Mouse (Mus musculus): ENCODE measurements around the gene 4632433K11Rik. TPM values are rescaled to one million over a fixed set of nuclear protein-coding genes. Genes with fewer than 3 reads are reported as not detected.

The 4632433K11Rik gene
- polyA plus RNA-seq, 1 experiment, result not detected

DNA sequence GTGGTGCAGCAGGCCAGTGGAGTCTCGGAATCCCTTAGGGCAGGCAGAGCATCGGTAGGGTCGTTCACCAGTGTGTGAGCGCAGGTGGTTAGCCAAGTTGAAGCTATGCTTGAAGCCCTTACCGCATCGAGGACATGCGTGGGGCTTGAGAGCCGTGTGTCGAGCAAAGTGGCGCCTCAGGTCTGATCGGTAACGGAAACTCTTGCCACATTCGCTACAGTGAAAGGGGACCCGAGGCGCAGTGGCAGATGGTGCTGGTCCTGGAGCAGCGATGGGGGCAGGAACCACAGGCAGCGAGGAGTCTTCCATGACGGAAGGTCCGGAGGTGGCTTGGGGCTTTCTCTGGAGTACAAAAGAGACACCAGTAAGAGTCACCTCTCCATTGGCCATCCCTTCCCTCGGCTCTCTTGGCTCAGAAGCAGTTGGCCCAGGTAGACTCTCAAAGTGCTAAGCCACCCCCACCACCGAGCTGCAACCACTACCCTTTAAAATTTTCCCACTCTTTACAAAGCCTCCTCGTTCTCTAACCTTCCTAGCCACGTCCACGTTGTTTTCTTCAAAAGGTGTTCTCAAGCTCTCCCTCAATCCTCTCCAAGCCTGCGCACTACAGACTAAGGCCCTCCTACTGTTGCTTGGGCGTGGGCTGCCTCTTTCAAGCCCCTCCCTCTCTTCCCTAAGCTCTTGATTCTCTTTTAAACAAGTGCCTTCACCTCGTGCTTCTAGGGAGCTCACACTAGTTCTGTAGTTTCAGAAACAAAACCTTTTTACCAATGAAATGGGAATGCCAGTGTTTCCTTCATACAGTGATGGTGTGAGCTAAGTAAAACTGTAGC, 21.0 kb upstream of the 4632433K11Rik start:
- Histone ChIP-seq H3K4me3 (ENCODE audit: insufficient read depth, poor library complexity, severe bottlenecking) (no peak overlapping the region), H3K36me3 (ENCODE audit: control insufficient read depth, insufficient read depth) (peaks cover 43% of the 10 kb centered on the region), H3K79me3 (ENCODE audit: low read depth) (peaks cover 4% of the 10 kb centered on the region), H3K27me3 (ENCODE audit: control insufficient read depth, insufficient read depth, insufficient read length) (no peaks in the 10 kb centered on the region), H3K79me2 (ENCODE audit: control insufficient read depth, insufficient read depth) (peaks cover 11% of the 10 kb centered on the region), H3ac (ENCODE audit: control insufficient read depth, insufficient read length, low read depth) (no peak overlapping the region)
- TF ChIP-seq CEBPB (IDR thresholded peaks at IDR 0.05; ENCODE audit: low read depth), result no peak
- TF ChIP-seq MYOG (IDR thresholded peaks at IDR 0.05; ENCODE audit: control insufficient read depth, extremely low read depth, insufficient read length), result no peak
- no peak for TF ChIP-seq MAX (IDR thresholded peaks at IDR 0.05)
- no peak for TF ChIP-seq MYOD1 (IDR thresholded peaks at IDR 0.05; ENCODE audit: control insufficient read depth, insufficient read length, low read depth)
- no peak for TF ChIP-seq FOSL1 (IDR thresholded peaks at IDR 0.05; ENCODE audit: insufficient read depth, low read length, poor library complexity, severe bottlenecking)
- no peak for TF ChIP-seq CTCF (IDR thresholded peaks at IDR 0.05; ENCODE audit: control insufficient read depth, insufficient read depth, insufficient read length)
- TF ChIP-seq USF1 (IDR thresholded peaks at IDR 0.05; ENCODE audit: low read depth), result no peak

DNA sequence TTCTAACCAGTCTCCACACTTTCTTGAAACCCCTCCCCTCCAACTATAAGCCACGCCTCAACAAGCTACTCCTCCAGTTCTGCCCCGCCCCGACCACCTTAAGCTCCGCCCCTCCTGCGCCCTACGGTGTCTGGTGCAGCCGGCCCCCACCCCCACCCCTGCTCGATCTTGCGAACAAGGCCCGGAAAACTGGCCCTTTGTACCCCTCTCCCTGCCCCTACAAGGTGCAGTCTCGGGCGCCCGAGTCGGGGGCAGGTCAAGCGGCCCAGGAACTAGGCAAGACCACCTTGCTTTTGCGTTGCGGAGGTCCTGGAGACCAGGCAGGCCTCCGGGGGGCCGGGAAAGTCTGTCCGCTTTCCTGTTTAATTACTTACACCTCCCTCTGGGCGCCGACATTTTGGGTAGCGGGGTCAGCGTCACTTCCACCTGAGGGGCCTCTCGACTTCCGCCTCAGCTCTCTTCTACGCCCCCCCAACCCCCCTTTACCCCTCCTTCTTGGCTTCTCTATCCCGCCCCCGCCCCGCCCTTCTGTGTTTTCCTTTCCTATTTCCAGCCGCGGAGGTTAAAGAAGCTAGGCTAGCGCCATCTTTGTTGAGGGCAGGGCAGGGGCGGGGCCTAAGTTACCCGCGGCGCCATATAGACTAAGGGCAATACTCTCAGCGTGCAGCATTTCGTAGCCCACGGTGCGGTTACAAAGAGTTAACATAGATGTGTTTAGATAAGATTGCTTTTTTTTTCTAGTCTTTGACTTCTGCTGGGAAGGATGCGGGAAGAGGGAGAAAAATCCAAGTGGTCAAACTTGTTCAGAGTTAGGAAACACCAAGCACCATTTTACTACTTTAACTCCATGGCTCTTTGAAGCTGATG, 19.4 kb upstream of the 4632433K11Rik start, which contains the start of the genes Zfp524 and Fiz1:
Gene Zfp524 (plus strand): TSS at position 165 of the 867 bp plus-strand sequence.
Gene Fiz1 (minus strand): TSS at position 447 of the 867 bp plus-strand sequence.
- Histone ChIP-seq H3K36me3 (ENCODE audit: control insufficient read depth, insufficient read depth) (peaks cover 33% of the 10 kb centered on the region), H3ac (ENCODE audit: control insufficient read depth, insufficient read length, low read depth) (peak within 1 kb of the TSS; percentile 98)
- TF ChIP-seq MYOD1 (IDR thresholded peaks at IDR 0.05; ENCODE audit: control insufficient read depth, insufficient read length, low read depth) (no peak), CTCF (IDR thresholded peaks at IDR 0.05; ENCODE audit: control insufficient read depth, insufficient read depth, insufficient read length) (no peak), USF1 (IDR thresholded peaks at IDR 0.05; ENCODE audit: low read depth) (no peak), MYOG (IDR thresholded peaks at IDR 0.05; ENCODE audit: control insufficient read depth, extremely low read depth, insufficient read length) (no peak), MAX (IDR thresholded peaks at IDR 0.05) (no peak), FOSL1 (IDR thresholded peaks at IDR 0.05; ENCODE audit: insufficient read depth, low read length, poor library complexity, severe bottlenecking) (no peak), CEBPB (IDR thresholded peaks at IDR 0.05; ENCODE audit: low read depth) (no peak)

DNA sequence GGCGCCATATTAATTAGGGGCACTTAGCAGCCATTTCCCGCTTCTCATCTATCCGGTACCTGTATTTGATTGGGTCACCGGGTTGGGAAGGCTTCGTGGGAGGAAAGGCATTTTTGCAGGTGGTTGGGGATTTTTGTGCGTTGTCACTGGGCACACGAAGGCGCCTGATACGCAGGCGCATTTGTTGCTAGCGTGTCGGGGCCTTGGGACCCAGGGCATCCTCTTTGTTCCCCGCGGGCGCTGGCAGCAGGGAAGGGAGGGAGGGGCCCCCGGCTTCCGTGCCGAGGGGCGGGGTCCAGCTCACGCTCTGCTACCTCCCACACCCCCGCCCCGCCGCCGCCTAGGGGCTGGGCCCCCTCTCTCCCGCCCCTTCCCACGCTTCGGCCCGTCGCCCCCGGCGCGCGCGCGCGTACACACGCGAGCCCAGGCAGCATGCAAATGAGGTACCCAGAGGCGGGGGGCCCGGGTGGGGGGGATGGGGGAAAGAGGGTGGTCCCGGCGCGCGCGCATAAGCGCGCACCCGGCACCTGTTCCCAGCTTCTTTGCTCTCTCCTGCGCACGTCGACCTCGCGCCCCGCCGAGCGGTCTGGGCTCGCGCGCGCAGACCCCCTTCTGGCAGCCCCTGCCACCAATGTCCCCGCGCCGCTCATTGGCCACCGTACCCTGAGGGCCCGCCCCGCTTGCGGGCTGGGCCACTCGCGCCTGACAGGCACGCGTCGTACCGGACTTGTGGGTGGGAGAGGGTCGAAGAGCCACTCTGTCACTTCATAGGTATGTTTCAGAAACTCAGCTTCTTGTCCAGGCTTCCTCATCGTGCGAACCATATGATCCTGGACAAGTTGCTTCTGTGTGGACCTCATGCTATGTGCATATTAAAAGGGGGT, 18.6 kb upstream of the 4632433K11Rik start, which contains the start of gene Gm44973:
Gene Gm44973 (plus strand): TSS at position 379 of the 884 bp plus-strand sequence.
- H3K79me3 ChIP-seq (ENCODE audit: low read depth), result peaks cover 6% of the 10 kb centered on the region
- no peaks in the 10 kb centered on the region for H3K27me3 ChIP-seq (ENCODE audit: control insufficient read depth, insufficient read depth, insufficient read length)
- peaks cover 29% of the 10 kb centered on the region for H3K36me3 ChIP-seq (ENCODE audit: control insufficient read depth, insufficient read depth)
- TF ChIP-seq MYOG (IDR thresholded peaks at IDR 0.05; ENCODE audit: control insufficient read depth, extremely low read depth, insufficient read length) (no peak), CTCF (IDR thresholded peaks at IDR 0.05; ENCODE audit: control insufficient read depth, insufficient read depth, insufficient read length) (no peak), MAX (IDR thresholded peaks at IDR 0.05) (peak; percentile 28)
- peaks cover 18% of the 10 kb centered on the region for H3K79me2 ChIP-seq (ENCODE audit: control insufficient read depth, insufficient read depth)
- H3ac ChIP-seq (ENCODE audit: control insufficient read depth, insufficient read length, low read depth), result peak within 1 kb of the TSS; percentile 98
- peak within 1 kb of the TSS; percentile 68 for H3K4me3 ChIP-seq (ENCODE audit: insufficient read depth, poor library complexity, severe bottlenecking)

More for the DNA sequence above, 19.4 kb upstream of the 4632433K11Rik start, which contains the start of the genes Zfp524 and Fiz1:
- H3K79me2 ChIP-seq (ENCODE audit: control insufficient read depth, insufficient read depth), result peaks cover 18% of the 10 kb centered on the region
- H3K27me3 ChIP-seq (ENCODE audit: control insufficient read depth, insufficient read depth, insufficient read length), result no peaks in the 10 kb centered on the region
- peaks cover 6% of the 10 kb centered on the region for H3K79me3 ChIP-seq (ENCODE audit: low read depth)
- peak within 1 kb of the TSS; percentile 68 for H3K4me3 ChIP-seq (ENCODE audit: insufficient read depth, poor library complexity, severe bottlenecking)

DNA sequence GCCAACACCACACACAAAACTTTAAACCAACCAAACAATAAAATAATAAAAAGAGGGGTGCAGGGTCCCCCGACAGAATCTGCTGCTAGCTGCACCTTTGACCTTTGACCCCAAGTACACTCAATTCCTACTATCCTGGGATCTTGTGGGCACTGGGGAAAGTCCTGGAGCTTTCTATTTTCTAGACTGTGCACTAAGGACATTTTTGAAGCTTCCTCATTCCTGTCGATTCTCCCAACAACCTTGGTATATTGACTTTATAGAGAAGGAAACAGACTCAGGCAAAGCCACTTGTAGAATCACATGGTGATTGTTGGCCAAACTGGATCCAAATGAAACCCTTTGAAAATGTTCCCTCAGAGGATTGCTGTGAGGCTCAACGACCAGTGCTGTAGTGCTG, 17.9 kb upstream of the 4632433K11Rik start:
- Histone ChIP-seq H3ac (ENCODE audit: control insufficient read depth, insufficient read length, low read depth) (peak overlapping the region; percentile 35), H3K79me3 (ENCODE audit: low read depth) (peaks cover 10% of the 10 kb centered on the region), H3K4me3 (ENCODE audit: insufficient read depth, poor library complexity, severe bottlenecking) (peak overlapping the region; percentile 68), H3K79me2 (ENCODE audit: control insufficient read depth, insufficient read depth) (peaks cover 24% of the 10 kb centered on the region), H3K27me3 (ENCODE audit: control insufficient read depth, insufficient read depth, insufficient read length) (no peaks in the 10 kb centered on the region), H3K36me3 (ENCODE audit: control insufficient read depth, insufficient read depth) (peaks cover 24% of the 10 kb centered on the region)
- no peak for TF ChIP-seq MYOD1 (IDR thresholded peaks at IDR 0.05; ENCODE audit: control insufficient read depth, insufficient read length, low read depth)

DNA sequence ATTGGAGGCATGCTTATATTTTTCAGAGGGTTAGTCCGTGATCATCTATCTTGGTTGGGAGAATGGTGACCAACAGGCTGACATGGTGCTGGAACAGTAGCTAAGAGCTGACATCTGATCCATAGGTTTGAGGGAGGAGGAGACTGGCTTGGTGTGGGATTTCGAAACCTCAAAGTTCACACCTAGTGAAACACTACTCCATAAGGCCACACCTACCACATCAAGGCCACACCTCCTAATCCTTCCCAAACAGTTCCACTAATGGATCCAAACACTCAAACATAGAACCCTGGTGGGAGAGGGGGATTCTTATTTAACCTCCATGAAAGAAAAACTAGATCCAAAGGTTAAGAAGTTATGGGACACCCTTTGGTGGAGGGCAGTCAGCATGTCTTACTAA, 17.0 kb upstream of the 4632433K11Rik start:
- peaks cover 20% of the 10 kb centered on the region for H3K36me3 ChIP-seq (ENCODE audit: control insufficient read depth, insufficient read depth)
- H3K79me3 ChIP-seq (ENCODE audit: low read depth), result peaks cover 18% of the 10 kb centered on the region
- TF ChIP-seq MAX (IDR thresholded peaks at IDR 0.05) (no peak), USF1 (IDR thresholded peaks at IDR 0.05; ENCODE audit: low read depth) (no peak), CEBPB (IDR thresholded peaks at IDR 0.05; ENCODE audit: low read depth) (no peak), MYOG (IDR thresholded peaks at IDR 0.05; ENCODE audit: control insufficient read depth, extremely low read depth, insufficient read length) (no peak), CTCF (IDR thresholded peaks at IDR 0.05; ENCODE audit: control insufficient read depth, insufficient read depth, insufficient read length) (no peak), MYOD1 (IDR thresholded peaks at IDR 0.05; ENCODE audit: control insufficient read depth, insufficient read length, low read depth) (no peak), FOSL1 (IDR thresholded peaks at IDR 0.05; ENCODE audit: insufficient read depth, low read length, poor library complexity, severe bottlenecking) (no peak)
- no peak overlapping the region for H3ac ChIP-seq (ENCODE audit: control insufficient read depth, insufficient read length, low read depth)
- no peaks in the 10 kb centered on the region for H3K27me3 ChIP-seq (ENCODE audit: control insufficient read depth, insufficient read depth, insufficient read length)
- peaks cover 33% of the 10 kb centered on the region for H3K79me2 ChIP-seq (ENCODE audit: control insufficient read depth, insufficient read depth)
- no peak overlapping the region for H3K4me3 ChIP-seq (ENCODE audit: insufficient read depth, poor library complexity, severe bottlenecking)
